Mouse (Mus musculus) heart, adult 18-20 months (tissue): ENCODE results near the gene Cypt4. TPM values are rescaled to one million over a fixed set of nuclear protein-coding genes. Genes with fewer than 3 reads are reported as not detected.

Source experiments
- DNase-seq, 2 experiments: peaks; one replicate each; pipeline ENCODE4 v3.0.0; 2021 to 2022; ENCODE audit warnings: mixed read lengths in 1 of 2
- long read RNA-seq, 2 experiments: library from polyadenylated mRNA; stranded (forward); transcript quantifications; one replicate each; pipeline ENCODE4 v2.0.0; 2021
- total RNA-seq, 2 experiments: library from RNA; stranded (reverse); gene quantifications; 2 replicates each; pipeline ENCODE4 v1.2.3; 2021

Cypt4 gene
- not detected for total RNA-seq
- long read RNA-seq, experiment 1: 0 reads
- long read RNA-seq, experiment 2: 0 reads

- DNase-seq: no peak
Measured at GRCm38 (mm10) chr9:24624896-24625295, at the start of gene Cypt4. Cypt4 (plus strand) TSS chr9:24625196.

GRCm38 (mm10) chr9:24637341-24637740, 12.3 kb downstream of the Cypt4 start:
- peak in 1 of 2 experiments; percentile 18 for DNase-seq

Other genes starting within 250 kb of the Cypt4 start
- 1 to 10 TPM; 6.3 to 8.1 TPM for gene Dpy19l1, start 122.1 kb upstream of the Cypt4 start, total RNA-seq
- under 1 TPM in 1 of 2 experiments, not detected in 1; 0.08 TPM for gene Dpy19l2, start 71.1 kb downstream of the Cypt4 start, total RNA-seq
- 10 to 100 TPM; 81.1 to 88.2 TPM for gene Tbx20, start 149.1 kb downstream of the Cypt4 start, total RNA-seq